Mouse (Mus musculus) E14TG2a.4 (cell line): ENCODE results near the gene Smim4.

ENCODE experiments used
- CTCF ChIP-seq: conservative IDR thresholded peaks from 2 replicates; pipeline ENCODE4 v1.5.1; 2014; ENCODE audit warnings: low read length
- POU5F1 ChIP-seq: IDR thresholded peaks from 2 replicates; pipeline ENCODE4 v1.6.1; 2014; ENCODE audit warnings: low read length, borderline replicate concordance

GRCm38 (mm10) chr14:31135495-31136410 is 7.0 kb upstream of the Smim4 start:
- TF ChIP-seq CTCF (no peak), POU5F1 (no peak)
